Mouse (Mus musculus) bone marrow macrophage, adult 2 months (primary cell): ENCODE measurements around the gene Leng8.

Source experiments
- CTCF ChIP-seq: IDR thresholded peaks from 2 replicates; pipeline ENCODE4 v1.5.1; 2012; ENCODE audit warnings: low read depth, mild to moderate bottlenecking, low read length, moderate library complexity
- POLR2A ChIP-seq: IDR thresholded peaks from 2 replicates; pipeline ENCODE4 v1.6.1; 2012; ENCODE audit warnings: mild to moderate bottlenecking, low read depth, low read length, borderline replicate concordance

- TF ChIP-seq CTCF (no peak), POLR2A (no peak)
Measured at GRCm38 (mm10) chr7:4136404-4136770, 452 bp upstream of the Leng8 start.
